Mouse (Mus musculus): ENCODE data around the gene Acacb. TPM values are rescaled to one million over a fixed set of nuclear protein-coding genes. Genes with fewer than 3 reads are reported as not detected.

Acacb gene
- total and polyA plus RNA-seq, 3 experiments: 3.9 to 16.3 (median 13.4) TPM

DNA sequence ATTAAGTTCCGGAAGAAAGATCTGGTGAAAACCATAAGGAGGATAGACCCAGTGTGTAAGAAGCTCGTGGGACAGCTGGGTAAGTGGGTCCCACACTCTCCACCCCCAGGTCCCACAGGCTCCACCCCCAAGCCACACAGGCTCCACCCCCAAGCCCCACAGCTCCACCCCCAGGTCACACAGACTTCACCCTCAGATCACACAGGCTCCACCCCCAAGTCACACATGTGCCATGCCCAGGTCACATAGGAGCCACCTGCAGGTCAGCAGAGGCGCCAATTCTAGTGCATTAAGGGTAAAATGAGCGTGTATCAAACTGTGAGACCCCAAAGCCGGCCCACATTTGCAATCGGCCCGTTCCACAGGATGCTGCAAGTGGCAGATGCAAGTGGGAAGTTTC is 100.1 kb downstream of the Acacb start:
- H3K4me2 ChIP-seq (ENCODE audit: insufficient read depth, low read depth, poor library complexity, severe bottlenecking): no peak overlapping the region
- peaks cover 0 to 29% of the 10 kb centered on the region in 2 experiments for H3K36me3 ChIP-seq (replicated peaks in 1 of 2; ENCODE audit: control insufficient read depth in 1 of 2, insufficient read depth in 1 of 2, low read length in 1 of 2)
- H3K4me1 ChIP-seq (ENCODE audit: control insufficient read depth in 1 of 2, insufficient read depth in 2 of 2): peaks cover 6 to 26% of the 10 kb centered on the region in 2 experiments
- no peaks in the 10 kb centered on the region for H3K27me3 ChIP-seq (replicated peaks)
- no peak overlapping the region for H3K9ac ChIP-seq (ENCODE audit: insufficient read depth, low read depth)
- no peaks in the 10 kb centered on the region for H3K79me2 ChIP-seq (replicated peaks; ENCODE audit: control insufficient read depth, extremely low read depth, insufficient read depth, poor library complexity, severe bottlenecking)
- no peak overlapping the region for H3K27ac ChIP-seq (ENCODE audit: insufficient read depth, low read depth)
- dilution Hi-C loops (cut with MboI; ENCODE audit: extremely low pct_ligation_motif_present, extremely low pct_unique_long_range_greater_than_20kb, low sequenced_read_pairs) (no loop called here), in situ Hi-C loops (cut with MboI; ENCODE audit: low pct_ligation_motif_present, low pct_unique_long_range_greater_than_20kb, low sequenced_read_pairs) (no loop called here)
- peak; percentile 54 for DNase-seq (ENCODE audit: extremely low read depth)
- no peak overlapping the region for H3K4me3 ChIP-seq (replicated peaks in 1 of 3; ENCODE audit: low read depth in 2 of 3, low read length in 2 of 3, poor library complexity in 1 of 3)
- 0 out of 2 replicates have a peak, but pooled peaks have one; percentile 19 for TF ChIP-seq IRF4 (IDR thresholded peaks at IDR 0.05; ENCODE audit: low read depth, low read length)
- no peak for TF ChIP-seq POLR2A (IDR thresholded peaks at IDR 0.05; ENCODE audit: low read depth, low read length)
- peak in 1 of 2 experiments; percentile 32; a peak in 2 of 4 replicates for TF ChIP-seq CTCF (conservative IDR thresholded peaks at IDR 0.05 in 1 of 2, IDR thresholded peaks at IDR 0.05 in 1 of 2; ENCODE audit: low read depth in 2 of 2, low read length in 2 of 2)
- no peak for TF ChIP-seq NRF1 (IDR thresholded peaks at IDR 0.05; ENCODE audit: low read depth, low read length)
- H3K9me3 ChIP-seq (replicated peaks; ENCODE audit: low read length): no peaks in the 10 kb centered on the region

DNA sequence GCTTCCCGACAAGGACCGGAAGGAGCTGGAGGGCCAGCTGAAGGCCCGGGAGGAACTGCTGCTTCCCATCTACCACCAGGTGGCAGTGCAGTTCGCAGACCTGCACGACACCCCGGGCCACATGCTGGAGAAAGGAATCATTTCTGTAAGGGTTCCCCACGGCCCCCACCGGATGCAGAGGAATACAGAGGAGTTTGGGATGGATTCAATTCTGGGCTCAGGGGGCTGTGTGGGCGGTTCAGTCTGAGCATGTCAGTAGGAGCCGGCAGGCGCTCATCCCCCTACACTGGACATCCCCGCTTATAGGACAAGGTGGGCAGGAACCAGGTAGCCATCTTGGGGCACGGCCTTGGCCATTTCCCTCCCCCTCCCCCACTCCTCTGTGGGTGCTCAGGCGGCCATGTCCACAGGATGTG is 101.8 kb downstream of the Acacb start:
- Histone ChIP-seq H3K4me3 (replicated peaks in 1 of 3; ENCODE audit: low read depth in 2 of 3, low read length in 2 of 3, poor library complexity in 1 of 3) (peak overlapping the region; percentile 30 to 79 (median 38)), H3K27me3 (replicated peaks) (no peaks in the 10 kb centered on the region), H3K4me1 (ENCODE audit: control insufficient read depth in 1 of 2, insufficient read depth in 2 of 2) (peaks cover 8 to 26% of the 10 kb centered on the region in 2 experiments), H3K36me3 (replicated peaks in 1 of 2; ENCODE audit: control insufficient read depth in 1 of 2, insufficient read depth in 1 of 2, low read length in 1 of 2) (peaks cover 0 to 27% of the 10 kb centered on the region in 2 experiments), H3K9ac (ENCODE audit: insufficient read depth, low read depth) (no peak overlapping the region), H3K9me3 (replicated peaks; ENCODE audit: low read length) (no peaks in the 10 kb centered on the region), H3K4me2 (ENCODE audit: insufficient read depth, low read depth, poor library complexity, severe bottlenecking) (peak overlapping the region; percentile 12; the same call in 1 of the 2 replicates), H3K79me2 (replicated peaks; ENCODE audit: control insufficient read depth, extremely low read depth, insufficient read depth, poor library complexity, severe bottlenecking) (no peaks in the 10 kb centered on the region), H3K27ac (ENCODE audit: insufficient read depth, low read depth) (no peak overlapping the region)
- in situ Hi-C loops (cut with MboI; ENCODE audit: low pct_ligation_motif_present, low pct_unique_long_range_greater_than_20kb, low sequenced_read_pairs) (no loop called here), dilution Hi-C loops (cut with MboI; ENCODE audit: extremely low pct_ligation_motif_present, extremely low pct_unique_long_range_greater_than_20kb, low sequenced_read_pairs) (no loop called here)
- DNase-seq (ENCODE audit: extremely low read depth): peak; percentile 90
- no peak for TF ChIP-seq MAFK (IDR thresholded peaks at IDR 0.05; ENCODE audit: insufficient replicate concordance, low read length)
- TF ChIP-seq ELF1 (IDR thresholded peaks at IDR 0.05; ENCODE audit: low read depth, low read length): peak; percentile 74; the same call in 1 of the 2 replicates
- TF ChIP-seq ETS1 (conservative IDR thresholded peaks at IDR 0.05; ENCODE audit: low read depth, low read length): peak; percentile 35; the same call in 1 of the 2 replicates
- no peak; the same call in 1 of the 2 replicates for TF ChIP-seq RCOR1 (conservative IDR thresholded peaks at IDR 0.05; ENCODE audit: low read depth, low read length)
- TF ChIP-seq ZC3H11A (IDR thresholded peaks at IDR 0.05; ENCODE audit: low read depth, low read length): peak; percentile 19; the same call in 1 of the 2 replicates
- no peak for TF ChIP-seq GABPA (IDR thresholded peaks at IDR 0.05; ENCODE audit: insufficient replicate concordance, low read depth, low read length)
- TF ChIP-seq MAX (IDR thresholded peaks at IDR 0.05; ENCODE audit: low read length): peak; percentile 90
- TF ChIP-seq ZKSCAN1 (IDR thresholded peaks at IDR 0.05; ENCODE audit: borderline replicate concordance, low read depth, low read length): no peak
- no peak for TF ChIP-seq JUND (conservative IDR thresholded peaks at IDR 0.05; ENCODE audit: low read depth, low read length)
- no peak for TF ChIP-seq ZNF384 (IDR thresholded peaks at IDR 0.05; ENCODE audit: low read depth, low read length)
- TF ChIP-seq EP300 (IDR thresholded peaks at IDR 0.05; ENCODE audit: low read length): peak; percentile 22; the same call in 1 of the 2 replicates
- peak; percentile 81; the same call in 1 of the 2 replicates for TF ChIP-seq MXI1 (IDR thresholded peaks at IDR 0.05; ENCODE audit: low read depth, low read length)
- TF ChIP-seq SMC3 (IDR thresholded peaks at IDR 0.05; ENCODE audit: low read depth, low read length): peak; percentile 87
- peak; percentile 37; the same call in 1 of the 2 replicates for TF ChIP-seq HCFC1 (IDR thresholded peaks at IDR 0.05; ENCODE audit: low read depth, low read length)
- peak; percentile 71 for TF ChIP-seq RAD21 (IDR thresholded peaks at IDR 0.05; ENCODE audit: low read depth, low read length)
- no peak for TF ChIP-seq KAT2A (IDR thresholded peaks at IDR 0.05; ENCODE audit: insufficient replicate concordance, low read length)
- peak; percentile 70 for TF ChIP-seq IRF4 (IDR thresholded peaks at IDR 0.05; ENCODE audit: low read depth, low read length)
- TF ChIP-seq TBP (conservative IDR thresholded peaks at IDR 0.05; ENCODE audit: low read depth, low read length): no peak
- no peak for TF ChIP-seq UBTF (IDR thresholded peaks at IDR 0.05; ENCODE audit: low read depth, low read length)
- TF ChIP-seq PAX5 (IDR thresholded peaks at IDR 0.05; ENCODE audit: low read length): no peak
- TF ChIP-seq NRF1 (IDR thresholded peaks at IDR 0.05; ENCODE audit: low read depth, low read length): no peak
- TF ChIP-seq POLR2AphosphoS2 (IDR thresholded peaks at IDR 0.05; ENCODE audit: low read depth, low read length): no peak
- TF ChIP-seq ZMIZ1 (IDR thresholded peaks at IDR 0.05; ENCODE audit: low read depth, low read length): no peak
- peak; percentile 73 for TF ChIP-seq SIN3A (IDR thresholded peaks at IDR 0.05; ENCODE audit: low read length)
- no peak for TF ChIP-seq CHD1 (IDR thresholded peaks at IDR 0.05; ENCODE audit: low read depth, low read length)
- TF ChIP-seq CTCF (conservative IDR thresholded peaks at IDR 0.05 in 1 of 2, IDR thresholded peaks at IDR 0.05 in 1 of 2; ENCODE audit: low read depth in 2 of 2, low read length in 2 of 2): peak; percentile 56 to 92
- TF ChIP-seq USF2 (conservative IDR thresholded peaks at IDR 0.05; ENCODE audit: low read depth, low read length): no peak
- TF ChIP-seq NELFE (IDR thresholded peaks at IDR 0.05; ENCODE audit: low read depth, low read length): no peak
- TF ChIP-seq BHLHE40 (IDR thresholded peaks at IDR 0.05; ENCODE audit: low read depth, low read length): peak; percentile 47
- no peak for TF ChIP-seq JUN (IDR thresholded peaks at IDR 0.05; ENCODE audit: insufficient read depth, low read depth, low read length)
- TF ChIP-seq POLR2A (IDR thresholded peaks at IDR 0.05; ENCODE audit: low read depth, low read length): peak; percentile 31; the same call in 1 of the 2 replicates
- peak; percentile 63; the same call in 1 of the 2 replicates for TF ChIP-seq TCF12 (IDR thresholded peaks at IDR 0.05; ENCODE audit: low read depth, low read length)
